Mouse (Mus musculus) hindbrain, embryonic 11.5 days (tissue): ENCODE measurements around the gene Gm3526. TPM values are rescaled to one million over a fixed set of nuclear protein-coding genes. Genes with fewer than 3 reads are reported as not detected.
"Not testable (repeated sequence)": the region's sequence is repeated elsewhere in the genome, so short reads cannot be mapped to it uniquely, and the experiment has no call there.

Experiments used
- ATAC-seq: fragments of 200-750 bp; cut with Nextera tagmentation; 2 replicates; pipeline ENCODE4 v1.8.0; 2017; ENCODE audit warnings: mild to moderate bottlenecking, moderate TSS enrichment, moderate library complexity; ENCODE audit not compliant: low FRiP score
- DNase-seq: peaks from one replicate; pipeline ENCODE4 v3.0.0-alpha.2; 2015; ENCODE audit warnings: low spot score
- H3K27ac ChIP-seq: fragments of 300-500 bp; sonication (generic); 2 replicates; pipeline ENCODE4 v1.5.1; 2014; ENCODE audit warnings: mild to moderate bottlenecking, low read depth, low read length
- H3K27me3 ChIP-seq: fragments of 300-500 bp; sonication (generic); 2 replicates; pipeline ENCODE4 v1.6.1; 2014; ENCODE audit warnings: mild to moderate bottlenecking, low read length, moderate library complexity, mixed read lengths; ENCODE audit not compliant: control insufficient read depth, insufficient read depth
- H3K36me3 ChIP-seq: fragments of 300-500 bp; sonication (generic); 2 replicates; pipeline ENCODE4 v1.6.1; 2014; ENCODE audit warnings: mild to moderate bottlenecking, low read length, moderate library complexity, mixed read lengths; ENCODE audit not compliant: control insufficient read depth, insufficient read depth
- H3K4me1 ChIP-seq: fragments of 300-500 bp; sonication (generic); replicated peaks from 2 replicates; pipeline ENCODE4 v1.6.1; 2014; ENCODE audit warnings: low read length, mixed read lengths; ENCODE audit not compliant: control insufficient read depth, insufficient read depth
- H3K4me2 ChIP-seq: fragments of 300-500 bp; sonication (generic); replicated peaks from 2 replicates; pipeline ENCODE4 v1.6.1; 2014; ENCODE audit warnings: mild to moderate bottlenecking, low read depth, low read length
- H3K4me3 ChIP-seq: fragments of 300-500 bp; sonication (generic); 2 replicates; pipeline ENCODE4 v1.5.1; 2014; ENCODE audit warnings: low read depth, low read length
- H3K9ac ChIP-seq: fragments of 300-500 bp; sonication (generic); 2 replicates; pipeline ENCODE4 v1.6.1; 2014; ENCODE audit warnings: low read depth, low read length
- H3K9me3 ChIP-seq: fragments of 300-500 bp; sonication (generic); 2 replicates; pipeline ENCODE4 v1.6.1; 2016; ENCODE audit warnings: low read length; ENCODE audit not compliant: control insufficient read depth
- WGBS: fragments of 180-500 bp; shearing (Covaris S2); extraction: QIAGEN DNeasy Blood & Tissue Kit; methylation state at CpG from one replicate; pipeline ENCODE4 v1.1.7; 2014; 5-methylcytosine and 5-hydroxymethylcytosine counted together
- polyA plus RNA-seq: library from polyadenylated mRNA; unstranded; fragments of >200 nt; fragmentation: Nextera tagmentation; extraction: Ambion mirVana; gene quantifications from 2 replicates; pipeline ENCODE4 v1.2.1, GENCODE M21; 2014

Gm3526 gene
- polyA plus RNA-seq, result not detected in 2 replicates

DNA sequence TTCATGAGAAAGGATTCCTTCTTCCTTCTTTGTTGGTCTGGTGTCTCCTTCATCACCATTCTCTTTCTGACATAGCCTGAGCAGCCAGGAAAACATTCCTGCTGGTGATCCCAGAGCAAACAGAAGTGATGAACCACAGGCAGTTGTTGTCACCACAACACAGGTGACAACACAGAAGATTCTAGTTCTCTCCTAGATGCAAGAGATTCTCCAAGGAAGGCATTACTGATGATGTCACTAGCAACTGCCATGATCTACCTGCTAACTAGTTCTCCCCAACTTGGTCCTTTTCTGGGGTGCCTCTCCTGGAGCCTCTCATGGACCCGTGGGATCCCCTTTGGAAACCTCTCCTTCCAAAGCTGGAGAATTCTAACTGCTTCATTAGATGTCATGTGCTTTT lies at the start of gene Gm3526:
Gene Gm3526 (minus strand): TSS at position 101 of the 400 bp plus-strand sequence.
- not testable (repeated sequence) for H3K27me3 ChIP-seq, DNase-seq, H3K36me3 ChIP-seq, H3K4me3 ChIP-seq, H3K27ac ChIP-seq, H3K9me3 ChIP-seq, ATAC-seq, H3K9ac ChIP-seq, H3K4me2 ChIP-seq, H3K4me1 ChIP-seq
- no CpG with 5 or more reads among the region's 1 CpGs for WGBS

Other genes starting within 250 kb of the Gm3526 start
- gene Gm3298, start 244.7 kb downstream of the Gm3526 start, polyA plus RNA-seq, result 0.64 and 0.93 TPM in 2 replicates
- not detected in 2 replicates for gene 4930555G01Rik, start 210.0 kb downstream of the Gm3526 start, polyA plus RNA-seq
- 2.3 and 2.7 TPM in 2 replicates for gene Gm8281, start 189.5 kb downstream of the Gm3526 start, polyA plus RNA-seq
- gene Gm8279, start 129.1 kb downstream of the Gm3526 start, polyA plus RNA-seq, result not detected in 2 replicates
- not detected in 2 replicates for gene Gm3317, start 96.0 kb downstream of the Gm3526 start, polyA plus RNA-seq
- gene Gm8271, start 74.8 kb downstream of the Gm3526 start, polyA plus RNA-seq, result not detected in 2 replicates
- not detected in 2 replicates for gene Gm3542, start 74.3 kb upstream of the Gm3526 start, polyA plus RNA-seq
- 0.14 TPM in 1 of 2 replicates, not detected in the other for gene Gm3500, start 128.5 kb upstream of the Gm3526 start, polyA plus RNA-seq
- gene Gm3194, start 194.9 kb upstream of the Gm3526 start, polyA plus RNA-seq, result 0.98 and 1.3 TPM in 2 replicates
- not detected in 2 replicates for gene Gm8246, start 217.2 kb upstream of the Gm3526 start, polyA plus RNA-seq
- gene Gm3187, start 223.6 kb upstream of the Gm3526 start, polyA plus RNA-seq, result not detected in 2 replicates
- 2.0 and 2.5 TPM in 2 replicates for gene Gm3488, start 241.1 kb upstream of the Gm3526 start, polyA plus RNA-seq